Mouse (Mus musculus): ENCODE data around the gene Coasy. TPM values are rescaled to one million over a fixed set of nuclear protein-coding genes. Genes with fewer than 3 reads are reported as not detected.
A peak's percentile ranks its signal among the peaks of the same experiment; 100 is the strongest.

Gene Coasy
- total and polyA plus RNA-seq, 2 experiments, result 84.0 to 182 TPM

- H3K79me2 ChIP-seq (ENCODE audit: control insufficient read depth, insufficient read depth, low read length), result peaks cover 6% of the 10 kb centered on the region; the same call in 1 of the 2 replicates
- no peak for DNase-seq (ENCODE audit: extremely low read depth, low read depth, low spot score)
- no peaks in the 10 kb centered on the region for H3K36me3 ChIP-seq (ENCODE audit: control insufficient read depth, insufficient read depth, low read length)
- peaks cover 19% of the 10 kb centered on the region for H3K4me1 ChIP-seq (ENCODE audit: control insufficient read depth, insufficient read depth, low read length)
- H3K9ac ChIP-seq (ENCODE audit: low read depth, low read length), result peak overlapping the region; percentile 67
- TF ChIP-seq POLR2A (IDR thresholded peaks at IDR 0.05; ENCODE audit: extremely low read depth, insufficient read depth, low read length) (no peak), CTCF (IDR thresholded peaks at IDR 0.05; ENCODE audit: low read depth, low read length) (no peak)
- no peaks in the 10 kb centered on the region for H3K27me3 ChIP-seq (ENCODE audit: control insufficient read depth, insufficient read depth, low read length)
- WGBS, result 7% methylated on average over 10 of the region's 10 CpGs
- peak overlapping the region; percentile 79 for H3K27ac ChIP-seq (replicated peaks; ENCODE audit: insufficient read depth, low read depth, low read length)
- 0 out of 2 replicates have a peak overlapping the region, but pooled peaks have one; percentile 43 for H3K4me3 ChIP-seq (ENCODE audit: insufficient read depth, low read depth, low read length)
Measured at GRCm38 (mm10) chr11:101081659-101082058, 706 bp upstream of the Coasy start.

- no peak for TF ChIP-seq CTCF (IDR thresholded peaks at IDR 0.05; ENCODE audit: low read depth, low read length)
- no peak for TF ChIP-seq POLR2A (IDR thresholded peaks at IDR 0.05; ENCODE audit: extremely low read depth, insufficient read depth, low read length)
- Histone ChIP-seq H3K27ac (replicated peaks; ENCODE audit: insufficient read depth, low read depth, low read length) (peak overlapping the region; percentile 90), H3K79me2 (ENCODE audit: control insufficient read depth, insufficient read depth, low read length) (peaks cover 6% of the 10 kb centered on the region; the same call in 1 of the 2 replicates), H3K36me3 (ENCODE audit: control insufficient read depth, insufficient read depth, low read length) (no peaks in the 10 kb centered on the region), H3K4me3 (ENCODE audit: insufficient read depth, low read depth, low read length) (peak overlapping the region; percentile 85), H3K4me1 (ENCODE audit: control insufficient read depth, insufficient read depth, low read length) (peaks cover 24% of the 10 kb centered on the region), H3K9ac (ENCODE audit: low read depth, low read length) (peak overlapping the region; percentile 94), H3K27me3 (ENCODE audit: control insufficient read depth, insufficient read depth, low read length) (no peaks in the 10 kb centered on the region)
- WGBS, result 6% methylated on average over 19 of the region's 19 CpGs
- peak; percentile 76 for DNase-seq (ENCODE audit: extremely low read depth, low read depth, low spot score)
Measured at GRCm38 (mm10) chr11:101083083-101083697, 825 bp downstream of the Coasy start.

- Histone ChIP-seq H3K27me3 (ENCODE audit: control insufficient read depth, insufficient read depth, low read length) (no peaks in the 10 kb centered on the region), H3K4me1 (ENCODE audit: control insufficient read depth, insufficient read depth, low read length) (peaks cover 24% of the 10 kb centered on the region), H3K27ac (replicated peaks; ENCODE audit: insufficient read depth, low read depth, low read length) (0 out of 2 replicates have a peak overlapping the region, but pooled peaks have one; percentile 2), H3K4me3 (ENCODE audit: insufficient read depth, low read depth, low read length) (no peak overlapping the region), H3K79me2 (ENCODE audit: control insufficient read depth, insufficient read depth, low read length) (peaks cover 6% of the 10 kb centered on the region; the same call in 1 of the 2 replicates), H3K36me3 (ENCODE audit: control insufficient read depth, insufficient read depth, low read length) (peaks cover 3% of the 10 kb centered on the region; the same call in 1 of the 2 replicates), H3K9ac (ENCODE audit: low read depth, low read length) (no peak overlapping the region)
- WGBS, result 90% methylated on average over 14 of the region's 14 CpGs
- DNase-seq (ENCODE audit: extremely low read depth, low read depth, low spot score), result no peak
- TF ChIP-seq CTCF (IDR thresholded peaks at IDR 0.05; ENCODE audit: low read depth, low read length), result no peak
- TF ChIP-seq POLR2A (IDR thresholded peaks at IDR 0.05; ENCODE audit: extremely low read depth, insufficient read depth, low read length), result no peak
Measured at GRCm38 (mm10) chr11:101084246-101084645, 1.9 kb downstream of the Coasy start.

- no peak for TF ChIP-seq CTCF (IDR thresholded peaks at IDR 0.05; ENCODE audit: low read depth, low read length)
- TF ChIP-seq POLR2A (IDR thresholded peaks at IDR 0.05; ENCODE audit: extremely low read depth, insufficient read depth, low read length), result no peak
- Histone ChIP-seq H3K27me3 (ENCODE audit: control insufficient read depth, insufficient read depth, low read length) (no peaks in the 10 kb centered on the region), H3K79me2 (ENCODE audit: control insufficient read depth, insufficient read depth, low read length) (peaks cover 6% of the 10 kb centered on the region; the same call in 1 of the 2 replicates), H3K36me3 (ENCODE audit: control insufficient read depth, insufficient read depth, low read length) (peaks cover 7% of the 10 kb centered on the region; the same call in 1 of the 2 replicates), H3K27ac (replicated peaks; ENCODE audit: insufficient read depth, low read depth, low read length) (no peak overlapping the region), H3K4me3 (ENCODE audit: insufficient read depth, low read depth, low read length) (no peak overlapping the region), H3K9ac (ENCODE audit: low read depth, low read length) (no peak overlapping the region), H3K4me1 (ENCODE audit: control insufficient read depth, insufficient read depth, low read length) (peaks cover 24% of the 10 kb centered on the region)
- DNase-seq (ENCODE audit: extremely low read depth, low read depth, low spot score), result no peak
- 95% methylated on average over 12 of the region's 12 CpGs for WGBS
Measured at GRCm38 (mm10) chr11:101084811-101085210, 2.4 kb downstream of the Coasy start.

- Histone ChIP-seq H3K4me3 (ENCODE audit: insufficient read depth, low read depth, low read length) (no peak overlapping the region), H3K79me2 (ENCODE audit: control insufficient read depth, insufficient read depth, low read length) (peaks cover 6% of the 10 kb centered on the region; the same call in 1 of the 2 replicates), H3K9ac (ENCODE audit: low read depth, low read length) (no peak overlapping the region), H3K27ac (replicated peaks; ENCODE audit: insufficient read depth, low read depth, low read length) (no peak overlapping the region), H3K27me3 (ENCODE audit: control insufficient read depth, insufficient read depth, low read length) (no peaks in the 10 kb centered on the region), H3K4me1 (ENCODE audit: control insufficient read depth, insufficient read depth, low read length) (peaks cover 23% of the 10 kb centered on the region), H3K36me3 (ENCODE audit: control insufficient read depth, insufficient read depth, low read length) (peaks cover 16% of the 10 kb centered on the region)
- TF ChIP-seq CTCF (IDR thresholded peaks at IDR 0.05; ENCODE audit: low read depth, low read length), result no peak
- no peak for TF ChIP-seq POLR2A (IDR thresholded peaks at IDR 0.05; ENCODE audit: extremely low read depth, insufficient read depth, low read length)
- WGBS, result 91% methylated on average over 18 of the region's 18 CpGs
- DNase-seq (ENCODE audit: extremely low read depth, low read depth, low spot score), result peak; percentile 73
Measured at GRCm38 (mm10) chr11:101085617-101086322, 3.4 kb downstream of the Coasy start.
